ENCODE assay signal across 17 mouse cellular contexts in the genomic region with DNA sequence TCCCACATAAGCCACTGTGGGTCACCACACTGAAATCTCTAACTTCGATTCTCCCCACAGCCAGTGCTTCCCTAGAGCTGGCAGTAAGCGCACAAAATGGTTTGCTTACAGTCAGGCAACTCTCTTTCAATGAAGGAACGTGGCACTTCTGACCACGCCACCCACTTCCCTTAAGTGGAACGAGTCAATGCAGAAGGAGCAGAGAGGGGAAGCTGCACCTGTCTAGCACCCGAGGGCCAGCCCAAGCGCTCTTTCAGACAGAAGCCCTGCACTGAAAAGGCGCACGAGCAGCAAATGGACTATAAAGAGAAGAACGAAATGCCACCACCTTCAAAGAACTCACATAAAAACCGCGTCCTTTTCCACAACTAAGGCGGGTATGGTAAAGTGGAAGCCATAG. TPM values are rescaled to one million over a fixed set of nuclear protein-coding genes. Genes with fewer than 3 reads are reported as not detected.
A peak's percentile ranks its signal among the peaks of the same experiment; 100 is the strongest.
DNase-seq lines count a peak whose midpoint lies in the region; ATAC-seq lines count a peak whose summit lies in the region.
"Had no signal": no experiment of that assay in that cellular context is flagged by ENCODE, and none has a peak within 500 bp of the region (broad histone marks: within the 10 kb centered on the region; RNA-seq: fewer than 3 reads in every experiment).

No protein-coding gene starts in this region.

- peak; percentile 51 for ATAC-seq in frontal cortex, adult (ENCODE audit: low TSS enrichment)
- peak; percentile 48 for ATAC-seq in common myeloid progenitor, adult 5-6 weeks (replicated peaks; ENCODE audit: low read depth, poor library complexity, severe bottlenecking)
- 0 out of 2 replicates have a peak, but pooled peaks have one; percentile 22 for ATAC-seq in granulocyte monocyte progenitor cell, adult 5-6 weeks (replicated peaks; ENCODE audit: poor library complexity, severe bottlenecking)
- ATAC-seq in megakaryocyte, adult 5-6 weeks (ENCODE audit: poor library complexity, severe bottlenecking), result peak; percentile 55; the same call in 1 of the 2 replicates
- ATAC-seq: forebrain, embryonic 14.5 days; forebrain, postnatal 0 days had no signal

- DNase-seq in frontal cortex, postnatal 25 days (ENCODE audit: low spot score in 2 of 2), result no peak
- DNase-seq in adrenal gland, adult 2 months, result no peak
- DNase-seq in adrenal gland, postnatal 36 days, result no peak
- DNase-seq in cerebellum, postnatal 14 days, result no peak
- DNase-seq: adrenal gland, adult 8-10 months; adrenal gland, postnatal 14 days; cerebellum, adult 11-12 months; cerebellum, adult 2 months; cerebellum, adult 9-10 months; cerebellum, postnatal 10 days; cerebellum, postnatal 36 days; forebrain, postnatal 0 days had no signal

RNA-seq across cellular contexts. Expression of a gene that starts 15.1 kb away (rescaled TPM):
- total RNA-seq in common myeloid progenitor, adult 5-6 weeks (2017), result 48.1 and 57.4 TPM in 2 replicates
- total RNA-seq in granulocyte monocyte progenitor cell, adult 5-6 weeks (2014; fragmentation: Nextera tagmentation), result 13.9 and 21.2 TPM in 2 replicates
- total RNA-seq in granulocyte monocyte progenitor cell, adult 5-6 weeks (2017), result 43.4 and 44.1 TPM in 2 replicates
- 15.0 and 18.4 TPM in 2 replicates for total RNA-seq in megakaryocyte, adult 5-6 weeks (2015)
- total RNA-seq in megakaryocyte, adult 5-6 weeks (2017), result 43.3 and 58.0 TPM in 2 replicates
- 100 to 1,000 TPM in 1 of 2 experiments, 10 to 100 TPM in 1; 90.6 to 168 TPM for total RNA-seq in adrenal gland, adult 2 months (2021)
- polyA plus RNA-seq in adrenal gland, adult 2 months (2012; rRNA removed), result 9.5 and 10.5 TPM in 2 replicates
- 100 to 1,000 TPM; 122 to 135 TPM for total RNA-seq in adrenal gland, postnatal 36 days (2021)

RNA-seq across cellular contexts. Expression of a gene that starts 32.1 kb away (rescaled TPM):
- total RNA-seq in common myeloid progenitor, adult 5-6 weeks (2017), result 1.8 TPM in 2 replicates
- 0.58 and 1.4 TPM in 2 replicates for total RNA-seq in granulocyte monocyte progenitor cell, adult 5-6 weeks (2014; fragmentation: Nextera tagmentation)
- 0.31 and 0.90 TPM in 2 replicates for total RNA-seq in granulocyte monocyte progenitor cell, adult 5-6 weeks (2017)
- 0.59 and 1.1 TPM in 2 replicates for total RNA-seq in megakaryocyte, adult 5-6 weeks (2015)
- 1.6 and 1.7 TPM in 2 replicates for total RNA-seq in megakaryocyte, adult 5-6 weeks (2017)
- total RNA-seq in adrenal gland, adult 2 months (2021), result 10 to 100 TPM; 31.1 to 53.2 TPM
- polyA plus RNA-seq in adrenal gland, adult 2 months (2012; rRNA removed), result 19.1 and 19.5 TPM in 2 replicates
- total RNA-seq in adrenal gland, postnatal 36 days (2021), result 10 to 100 TPM; 47.7 to 60.9 TPM

Comparison
In these comparisons a context has a peak if more than half of its experiments do, and no peak if none do; other contexts are left out.
1. RNA of a gene that starts 32.1 kb away (total RNA-seq): 47.7 to 60.9 TPM in adrenal gland, postnatal 36 days and 31.1 to 53.2 TPM in adrenal gland, adult 2 months; 1.8 TPM in common myeloid progenitor, adult 5-6 weeks, 0.59 to 1.7 TPM in megakaryocyte, adult 5-6 weeks and 0.31 to 1.4 TPM in granulocyte monocyte progenitor cell, adult 5-6 weeks; every median in the first group is over 10 times any median in the second.
2. Peak in every context shown above with its lines, with median percentiles within 50 percentile points of each other: ATAC-seq.